Mouse (Mus musculus) heart, embryonic 14.5 days (tissue): ENCODE data around the gene Cd6. TPM values are rescaled to one million over a fixed set of nuclear protein-coding genes. Genes with fewer than 3 reads are reported as not detected.
A peak's percentile ranks its signal among the peaks of the same experiment; 100 is the strongest.

Experiments used
- ATAC-seq: fragments of 200-750 bp; cut with Nextera tagmentation; 2 replicates; pipeline ENCODE4 v1.8.0; 2017; ENCODE audit warnings: low read depth, moderate TSS enrichment; ENCODE audit not compliant: insufficient number of reproducible peaks, insufficient read depth, low FRiP score
- H3K27ac ChIP-seq, 2 experiments: fragments of 200-500 bp in 1 of 2; fragments of 300-500 bp in 1 of 2; sonication (generic) in 1 of 2; replicated peaks in 1 of 2; 2 replicates each; pipeline ENCODE4 v1.5.1; 2012 to 2014; ENCODE audit warnings: low read depth in 2 of 2, low read length in 2 of 2, control low read depth in 1 of 2, mild to moderate bottlenecking in 1 of 2, mixed read lengths in 1 of 2; ENCODE audit not compliant: control insufficient read depth in 1 of 2, insufficient read depth in 1 of 2
- H3K27me3 ChIP-seq: fragments of 300-500 bp; sonication (generic); 2 replicates; pipeline ENCODE4 v1.6.1; 2014; ENCODE audit warnings: mild to moderate bottlenecking, low read length, control low read depth; ENCODE audit not compliant: control insufficient read depth, insufficient read depth
- H3K36me3 ChIP-seq: fragments of 300-500 bp; sonication (generic); 2 replicates; pipeline ENCODE4 v1.6.1; 2014; ENCODE audit warnings: mild to moderate bottlenecking, control low read depth, low read length, mixed read lengths; ENCODE audit not compliant: control insufficient read depth, insufficient read depth
- H3K4me1 ChIP-seq, 2 experiments: fragments of 200-500 bp in 1 of 2; fragments of 300-500 bp in 1 of 2; sonication (generic) in 1 of 2; 2 replicates each; pipeline ENCODE4 v1.6.1; 2012 to 2014; ENCODE audit warnings: low read length in 2 of 2, control low read depth in 1 of 2, mixed read lengths in 1 of 2; ENCODE audit not compliant: control insufficient read depth in 2 of 2, insufficient read depth in 2 of 2
- H3K4me2 ChIP-seq: fragments of 300-500 bp; sonication (generic); 2 replicates; pipeline ENCODE4 v1.6.1; 2014; ENCODE audit warnings: mild to moderate bottlenecking, low read length
- H3K4me3 ChIP-seq, 2 experiments: fragments of 200-500 bp in 1 of 2; fragments of 300-500 bp in 1 of 2; sonication (generic) in 1 of 2; 2 replicates each; pipeline ENCODE4 v1.5.1; 2012 to 2014; ENCODE audit warnings: low read length in 2 of 2, mild to moderate bottlenecking in 2 of 2, control low read depth in 1 of 2, low read depth in 1 of 2, moderate library complexity in 1 of 2; ENCODE audit not compliant: control insufficient read depth in 1 of 2, insufficient read depth in 1 of 2
- H3K9ac ChIP-seq: fragments of 300-500 bp; sonication (generic); 2 replicates; pipeline ENCODE4 v1.6.1; 2014; ENCODE audit warnings: mild to moderate bottlenecking, low read length
- H3K9me3 ChIP-seq: fragments of 300-500 bp; sonication (generic); 2 replicates; pipeline ENCODE4 v1.6.1; 2016; ENCODE audit warnings: low read length, control low read depth; ENCODE audit not compliant: control insufficient read depth
- WGBS: fragments of 180-500 bp; shearing (Covaris S2); extraction: QIAGEN DNeasy Blood & Tissue Kit; methylation state at CpG from one replicate; pipeline ENCODE4 v1.1.7; 2014; 5-methylcytosine and 5-hydroxymethylcytosine counted together
- polyA plus RNA-seq: library from polyadenylated mRNA; unstranded; fragments of >200 nt; fragmentation: Nextera tagmentation; extraction: Ambion mirVana; gene quantifications from 2 replicates; pipeline ENCODE4 v1.2.1, GENCODE M21; 2014

Gene Cd6
- polyA plus RNA-seq, 1 experiment from 2014 or later, result not detected

GRCm38 (mm10) chr19:10818217-10818946, 11.5 kb downstream of the Cd6 start:
- Histone ChIP-seq H3K9ac (no peak overlapping the region), H3K4me1 (peaks cover 0 to 2% of the 10 kb centered on the region in 2 experiments; a peak in 2 of 4 replicates), H3K4me2 (peak overlapping the region; percentile 52), H3K27ac (no peak overlapping the region), H3K9me3 (no peaks in the 10 kb centered on the region), H3K27me3 (no peaks in the 10 kb centered on the region), H3K4me3 (no peak overlapping the region), H3K36me3 (no peaks in the 10 kb centered on the region)
- ATAC-seq, result no peak
- WGBS, result 36% methylated on average over 17 of the region's 17 CpGs

GRCm38 (mm10) chr19:10816462-10816861, 13.4 kb downstream of the Cd6 start:
- H3K4me1 ChIP-seq, result peaks cover 0 to 2% of the 10 kb centered on the region in 2 experiments; a peak in 2 of 4 replicates

GRCm38 (mm10) chr19:10815871-10816270, 14.0 kb downstream of the Cd6 start:
- 79% methylated on average over 6 of the region's 6 CpGs for WGBS
- H3K27me3 ChIP-seq, result no peaks in the 10 kb centered on the region
- H3K4me1 ChIP-seq, result peaks cover 0 to 2% of the 10 kb centered on the region in 2 experiments; a peak in 2 of 4 replicates
- no peak overlapping the region for H3K9ac ChIP-seq
- no peak for ATAC-seq
- H3K4me2 ChIP-seq, result no peak overlapping the region
- H3K27ac ChIP-seq, result no peak overlapping the region
- no peaks in the 10 kb centered on the region for H3K9me3 ChIP-seq
- H3K4me3 ChIP-seq, result no peak overlapping the region
- no peaks in the 10 kb centered on the region for H3K36me3 ChIP-seq

More at GRCm38 (mm10) chr19:10816462-10816861, 13.4 kb downstream of the Cd6 start:
- no peak for ATAC-seq
- Histone ChIP-seq H3K4me3 (no peak overlapping the region), H3K9me3 (no peaks in the 10 kb centered on the region), H3K4me2 (no peak overlapping the region), H3K27me3 (no peaks in the 10 kb centered on the region), H3K9ac (no peak overlapping the region), H3K36me3 (no peaks in the 10 kb centered on the region), H3K27ac (no peak overlapping the region)
- 37% methylated on average over 2 of the region's 2 CpGs for WGBS

- Histone ChIP-seq H3K36me3 (no peaks in the 10 kb centered on the region), H3K4me2 (no peak overlapping the region), H3K4me3 (no peak overlapping the region), H3K27me3 (no peaks in the 10 kb centered on the region), H3K9ac (no peak overlapping the region), H3K4me1 (peaks cover 0 to 2% of the 10 kb centered on the region in 2 experiments; a peak in 2 of 4 replicates), H3K9me3 (no peaks in the 10 kb centered on the region), H3K27ac (no peak overlapping the region)
- WGBS, result 59% methylated on average over 7 of the region's 7 CpGs
- no peak for ATAC-seq
Measured at GRCm38 (mm10) chr19:10813905-10814304, 16.0 kb downstream of the Cd6 start.

- Histone ChIP-seq H3K9ac (no peak overlapping the region), H3K9me3 (no peaks in the 10 kb centered on the region), H3K36me3 (no peaks in the 10 kb centered on the region), H3K27me3 (no peaks in the 10 kb centered on the region), H3K4me2 (no peak overlapping the region), H3K27ac (no peak overlapping the region), H3K4me3 (no peak overlapping the region), H3K4me1 (no peaks in the 10 kb centered on the region; a peak in 1 of 4 replicates)
- no peak for ATAC-seq
- WGBS, result 92% methylated on average over 5 of the region's 5 CpGs
Measured at GRCm38 (mm10) chr19:10813039-10813438, 16.8 kb downstream of the Cd6 start.

- 80% methylated on average over 6 of the region's 6 CpGs for WGBS
- no peak for ATAC-seq
- Histone ChIP-seq H3K36me3 (no peaks in the 10 kb centered on the region), H3K27me3 (no peaks in the 10 kb centered on the region), H3K27ac (no peak overlapping the region), H3K4me3 (no peak overlapping the region), H3K9ac (no peak overlapping the region), H3K9me3 (no peaks in the 10 kb centered on the region), H3K4me1 (no peaks in the 10 kb centered on the region), H3K4me2 (no peak overlapping the region)
Measured at GRCm38 (mm10) chr19:10811471-10811870, 18.4 kb downstream of the Cd6 start.

GRCm38 (mm10) chr19:10810176-10810492, 19.7 kb downstream of the Cd6 start:
- 54% methylated on average over 4 of the region's 4 CpGs for whole genome bisulfite sequencing
- Histone ChIP-seq H3K4me1 (no peaks in the 10 kb centered on the region), H3K9ac (no peak overlapping the region), H3K9me3 (no peaks in the 10 kb centered on the region), H3K4me2 (no peak overlapping the region), H3K4me3 (no peak overlapping the region), H3K27ac (no peak overlapping the region), H3K27me3 (no peaks in the 10 kb centered on the region), H3K36me3 (no peaks in the 10 kb centered on the region)
- ATAC-seq, result no peak
